Mouse (Mus musculus) C2C12 (cell line): Measurements from ENCODE around the gene Prpf38a. TPM values are rescaled to one million over a fixed set of nuclear protein-coding genes. Genes with fewer than 3 reads are reported as not detected.

Experiments used
- H3K27me3 ChIP-seq: one replicate; pipeline ENCODE4 v1.6.1; 2011; ENCODE audit not compliant: control insufficient read depth, insufficient read depth, insufficient read length
- H3K36me3 ChIP-seq: one replicate; pipeline ENCODE4 v1.6.1; 2011; ENCODE audit not compliant: control insufficient read depth, insufficient read depth
- H3K4me3 ChIP-seq: one replicate; pipeline ENCODE4 v1.5.1; 2011; ENCODE audit warnings: mild to moderate bottlenecking, control low read depth; ENCODE audit not compliant: poor library complexity, insufficient read depth, severe bottlenecking
- H3K79me2 ChIP-seq: one replicate; pipeline ENCODE4 v1.6.1; 2011; ENCODE audit not compliant: control insufficient read depth, insufficient read depth
- H3K79me3 ChIP-seq: one replicate; pipeline ENCODE4 v1.6.1; 2011; ENCODE audit warnings: low read depth, control low read depth
- H3ac ChIP-seq: one replicate; pipeline ENCODE3; 2011; ENCODE audit warnings: low read depth; ENCODE audit not compliant: control insufficient read depth, insufficient read length
- CEBPB ChIP-seq: IDR thresholded peaks from one replicate; pipeline ENCODE4 v1.6.1; 2011; ENCODE audit warnings: low read depth, mild to moderate bottlenecking, control low read depth, moderate library complexity
- CTCF ChIP-seq: IDR thresholded peaks from one replicate; pipeline ENCODE4 v1.5.1; 2011; ENCODE audit not compliant: control insufficient read depth, insufficient read depth, insufficient read length
- FOSL1 ChIP-seq: IDR thresholded peaks from one replicate; pipeline ENCODE4 v1.8.0; 2011; ENCODE audit warnings: mild to moderate bottlenecking, low read length; ENCODE audit not compliant: poor library complexity, insufficient read depth, severe bottlenecking
- MAX ChIP-seq: IDR thresholded peaks from one replicate; pipeline ENCODE4 v1.6.1; 2011; ENCODE audit warnings: mild to moderate bottlenecking, control low read depth
- MYOD1 ChIP-seq: IDR thresholded peaks from one replicate; pipeline ENCODE4 v1.6.1; 2011; ENCODE audit warnings: low read depth; ENCODE audit not compliant: control insufficient read depth, insufficient read length
- MYOG ChIP-seq: IDR thresholded peaks from one replicate; pipeline ENCODE4 v1.6.1; 2011; ENCODE audit not compliant: control insufficient read depth, insufficient read length; ENCODE audit errors: extremely low read depth
- USF1 ChIP-seq: IDR thresholded peaks from one replicate; pipeline ENCODE4 v1.6.1; 2011; ENCODE audit warnings: low read depth, mild to moderate bottlenecking, control low read depth, moderate library complexity
- long read RNA-seq, 2 experiments: library from polyadenylated mRNA; unstranded; transcript quantifications; one replicate each; pipeline ENCODE4 v2.0.0; 2019 to 2020
- polyA plus RNA-seq: library from polyadenylated mRNA; unstranded; fragments of >200 nt; fragmentation: generic; extraction: Trizol; gene quantifications from one replicate; pipeline ENCODE4 v1.2.1, GENCODE M21; 2012; ENCODE audit warnings: missing spikeins

Prpf38a gene
- 35.9 TPM for polyA plus RNA-seq
- long read RNA-seq, experiment 1, transcript Prpf38a-201 (10 exons, 1,516 nt) = major isoform, 56 of 66 reads
- long read RNA-seq, experiment 1, partial matches to known transcripts = 3 of 66 reads
- long read RNA-seq, experiment 1, other reads (novel, unspliced or antisense) = 7 of 66 reads
- long read RNA-seq, experiment 2, transcript Prpf38a-201 (10 exons, 1,516 nt) = major isoform, 136 of 144 reads
- long read RNA-seq, experiment 2, partial matches to known transcripts = 0 of 144 reads
- long read RNA-seq, experiment 2, other reads (novel, unspliced or antisense) = 8 of 144 reads

- Histone ChIP-seq H3K27me3 (no peaks in the 10 kb centered on the region), H3ac (peak within 1 kb of the TSS; percentile 96), H3K79me2 (peaks cover 88% of the 10 kb centered on the region), H3K4me3 (peak within 1 kb of the TSS; percentile 86), H3K79me3 (peaks cover 76% of the 10 kb centered on the region), H3K36me3 (peaks cover 27% of the 10 kb centered on the region)
- TF ChIP-seq CTCF = no peak
- no peak for TF ChIP-seq CEBPB
- TF ChIP-seq MAX = peak; percentile 25
Measured at GRCm38 (mm10) chr4:108578840-108579742, at the start of gene Prpf38a, which contains the start of gene Orc1. Prpf38a (minus strand) TSS chr4:108579336. Orc1 (plus strand) TSS chr4:108579423.

- no peak overlapping the region for H3K4me3 ChIP-seq
- no peaks in the 10 kb centered on the region for H3K27me3 ChIP-seq
- H3K36me3 ChIP-seq = peaks cover 80% of the 10 kb centered on the region
- H3ac ChIP-seq = no peak overlapping the region
- H3K79me3 ChIP-seq = no peaks in the 10 kb centered on the region
- H3K79me2 ChIP-seq = peaks cover 7% of the 10 kb centered on the region
- TF ChIP-seq CEBPB = no peak
- no peak for TF ChIP-seq USF1
- TF ChIP-seq FOSL1 = no peak
- TF ChIP-seq MAX = no peak
- no peak for TF ChIP-seq MYOD1
- TF ChIP-seq MYOG = no peak
- TF ChIP-seq CTCF = no peak
Measured at GRCm38 (mm10) chr4:108627066-108627465, 47.9 kb upstream of the Prpf38a start.

- peaks cover 34% of the 10 kb centered on the region for H3K79me2 ChIP-seq
- TF ChIP-seq CTCF (no peak), MYOD1 (no peak), MYOG (no peak), FOSL1 (no peak), USF1 (no peak), MAX (no peak), CEBPB (no peak)
- H3K4me3 ChIP-seq = no peak overlapping the region
- H3K36me3 ChIP-seq = peaks cover 52% of the 10 kb centered on the region
- peaks cover 12% of the 10 kb centered on the region for H3K79me3 ChIP-seq
- no peaks in the 10 kb centered on the region for H3K27me3 ChIP-seq
- no peak overlapping the region for H3ac ChIP-seq
Measured at GRCm38 (mm10) chr4:108621504-108621903, 42.4 kb upstream of the Prpf38a start.

- peaks cover 12% of the 10 kb centered on the region for H3K79me3 ChIP-seq
- no peaks in the 10 kb centered on the region for H3K27me3 ChIP-seq
- peaks cover 55% of the 10 kb centered on the region for H3K36me3 ChIP-seq
- peaks cover 34% of the 10 kb centered on the region for H3K79me2 ChIP-seq
- TF ChIP-seq USF1 (no peak), MAX (no peak), FOSL1 (no peak), CTCF (no peak), CEBPB (no peak), MYOG (no peak), MYOD1 (no peak)
- H3ac ChIP-seq = peak overlapping the region; percentile 61
- H3K4me3 ChIP-seq = peak overlapping the region; percentile 78
Measured at GRCm38 (mm10) chr4:108620536-108620935, 41.4 kb upstream of the Prpf38a start.

GRCm38 (mm10) chr4:108619587-108620341 lies 40.6 kb upstream of the Prpf38a start, which contains the start of gene Cc2d1b:
Cc2d1b (plus strand) TSS chr4:108619940.
- H3K36me3 ChIP-seq = peaks cover 55% of the 10 kb centered on the region
- peak within 1 kb of the TSS; percentile 68 for H3ac ChIP-seq
- H3K79me3 ChIP-seq = peaks cover 12% of the 10 kb centered on the region
- peaks cover 34% of the 10 kb centered on the region for H3K79me2 ChIP-seq
- H3K4me3 ChIP-seq = peak within 1 kb of the TSS; percentile 78
- H3K27me3 ChIP-seq = no peaks in the 10 kb centered on the region
- TF ChIP-seq USF1 = peak; percentile 93
- no peak for TF ChIP-seq FOSL1
- no peak for TF ChIP-seq CEBPB
- TF ChIP-seq MAX = peak; percentile 24
